Mouse (Mus musculus): Measurements from ENCODE around the gene Slfn14.
"Not testable (repeated sequence)": the region's sequence is repeated elsewhere in the genome, so short reads cannot be mapped to it uniquely, and the experiment has no call there.

Gene Slfn14

DNA sequence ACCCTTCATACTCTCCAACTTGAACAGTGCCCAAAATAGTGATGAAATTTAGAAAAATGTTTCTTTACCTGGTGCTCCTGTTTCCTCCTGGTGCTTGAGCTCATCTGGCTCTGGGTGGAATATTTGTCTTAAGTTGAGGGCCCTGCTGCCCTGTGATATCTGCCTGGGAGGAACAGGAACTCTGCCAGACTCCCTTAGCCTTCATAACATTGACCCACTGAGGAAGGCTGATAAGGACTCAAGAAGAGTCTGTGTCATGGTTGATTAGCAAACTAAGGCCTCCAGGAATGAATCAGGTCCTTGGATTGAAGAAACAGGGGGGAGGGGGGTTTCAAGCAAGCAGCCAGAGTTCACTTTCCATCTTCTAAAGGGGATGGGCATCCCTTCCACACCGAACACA is at the start of gene Slfn14:
Slfn14 (minus strand) TSS at position 161 of the 400 bp plus-strand sequence.
- DNase-seq (ENCODE audit: low read depth, low spot score), result no peak

- no peak for DNase-seq (ENCODE audit: low read depth, low spot score)
Measured at GRCm38 (mm10) chr11:83335826-83336225, 49.3 kb upstream of the Slfn14 start.

DNA sequence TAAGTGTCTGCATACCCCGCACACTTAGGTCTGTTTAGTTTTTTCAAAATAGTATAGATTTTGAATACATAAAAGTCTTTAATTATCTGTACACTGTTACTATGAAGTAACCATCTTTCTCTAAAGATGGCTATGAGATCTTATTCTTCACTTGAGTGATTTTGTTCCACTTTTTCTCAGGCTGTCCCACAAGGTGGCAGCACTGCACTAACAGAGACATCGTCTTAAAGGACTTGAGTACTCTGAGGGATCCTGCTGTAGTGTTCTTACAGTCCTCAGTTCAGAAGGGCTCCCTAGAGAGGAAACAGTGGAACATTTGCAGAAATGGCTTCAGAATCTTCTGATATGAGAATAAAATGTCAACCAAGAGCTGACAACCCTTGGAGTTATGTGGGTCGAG is 40.9 kb upstream of the Slfn14 start:
- peak; percentile 36 for DNase-seq (ENCODE audit: low read depth, low spot score)

DNA sequence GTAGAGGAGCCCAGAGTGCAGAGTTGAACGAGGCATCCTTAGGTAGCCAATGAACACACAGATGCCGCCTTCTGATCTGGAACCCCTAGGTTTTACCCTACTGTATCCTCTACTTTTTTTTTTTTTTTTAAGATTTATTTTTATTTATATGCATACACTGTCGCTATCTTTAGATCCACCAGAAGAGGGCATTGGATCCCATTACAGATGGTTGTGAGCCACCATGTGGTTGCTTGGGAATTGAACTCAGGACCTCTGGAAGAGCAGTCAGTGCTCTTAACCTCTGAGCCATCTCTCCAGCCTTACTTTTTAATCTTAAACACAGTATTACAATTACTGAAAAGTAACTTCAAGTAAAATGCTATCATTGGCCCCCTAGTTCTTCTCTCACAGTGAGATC is 40.2 kb upstream of the Slfn14 start:
- not testable (repeated sequence) for DNase-seq (ENCODE audit: low read depth, low spot score)

GRCm38 (mm10) chr11:83319048-83319447 is 32.5 kb upstream of the Slfn14 start:
- no peak for DNase-seq (ENCODE audit: low read depth, low spot score)

- DNase-seq (ENCODE audit: low read depth, low spot score), result no peak
Measured at GRCm38 (mm10) chr11:83312471-83312870, 25.9 kb upstream of the Slfn14 start.

DNA sequence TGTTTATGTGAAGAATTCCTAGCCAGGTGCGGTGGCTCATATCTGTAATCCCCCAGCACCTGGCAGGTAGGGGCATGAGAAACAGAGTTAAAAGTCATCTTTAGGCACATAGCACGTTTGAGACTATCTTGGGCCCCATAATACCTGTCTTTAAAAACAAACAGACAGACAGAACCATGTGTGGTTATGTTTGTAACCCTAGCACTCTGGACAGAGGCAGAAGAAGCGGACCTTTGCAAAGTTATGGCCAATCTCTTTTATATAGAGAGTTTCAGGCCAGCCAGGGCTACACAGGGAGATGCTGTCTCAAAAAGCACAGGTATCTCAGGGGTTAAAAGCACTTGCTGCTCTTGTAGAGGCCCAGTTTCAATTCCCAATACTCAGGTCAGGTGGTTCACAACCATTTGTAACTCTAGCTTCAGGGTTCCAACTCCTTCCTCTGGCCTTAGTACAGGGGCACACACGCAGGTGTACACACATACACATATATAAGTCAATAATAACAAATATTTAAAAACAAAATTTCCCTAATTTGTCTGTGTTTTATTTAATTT is 20.3 kb upstream of the Slfn14 start:
- no peak for DNase-seq (ENCODE audit: low read depth, low spot score)

- DNase-seq (ENCODE audit: low read depth, low spot score), result no peak
Measured at GRCm38 (mm10) chr11:83304485-83304884, 18.0 kb upstream of the Slfn14 start.

- DNase-seq (ENCODE audit: low read depth, low spot score), result no peak
Measured at GRCm38 (mm10) chr11:83303751-83304150, 17.2 kb upstream of the Slfn14 start.

DNA sequence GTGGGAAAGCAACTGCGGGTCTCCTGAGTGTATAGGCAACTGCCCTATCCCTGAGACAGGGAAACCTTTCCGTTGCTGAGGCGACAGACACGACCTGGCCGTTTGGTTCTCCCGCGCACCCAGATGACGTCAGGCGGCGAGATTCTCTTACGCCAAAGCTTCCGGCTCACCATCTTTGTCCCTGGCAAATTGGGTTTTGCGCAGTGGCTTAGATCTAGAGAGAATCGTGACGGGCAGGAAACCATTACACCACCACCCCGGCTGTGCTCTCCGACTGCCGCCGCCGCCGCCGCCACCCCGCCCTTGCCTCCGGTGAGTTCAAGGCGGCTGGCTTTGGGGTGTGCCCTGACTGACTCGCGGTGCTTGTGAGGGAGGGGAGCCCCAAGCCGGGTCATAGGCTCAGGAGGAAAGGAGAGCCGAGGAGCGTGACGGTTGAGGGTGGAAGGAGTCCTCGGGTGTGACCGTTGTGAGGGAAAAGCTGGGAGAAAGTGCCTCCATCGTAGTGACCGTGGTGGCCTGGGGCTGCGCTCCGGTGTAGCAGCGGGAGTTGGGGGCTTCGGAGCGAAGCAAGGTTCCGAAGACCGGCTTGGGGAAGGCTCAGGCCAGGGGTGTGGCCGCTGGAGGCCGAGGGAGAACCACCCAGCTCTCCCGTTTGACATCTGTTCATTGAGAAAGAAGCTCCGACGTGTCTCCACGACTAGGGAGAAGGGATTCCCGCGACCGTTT is 16.2 kb upstream of the Slfn14 start, which contains the start of gene Pex12:
Pex12 (minus strand) TSS at position 61 of the 726 bp plus-strand sequence.
- peak; percentile 92 for DNase-seq (ENCODE audit: low read depth, low spot score)

GRCm38 (mm10) chr11:83302124-83302523 is 15.6 kb upstream of the Slfn14 start:
- DNase-seq (ENCODE audit: low read depth, low spot score), result no peak

GRCm38 (mm10) chr11:83301431-83301831 is 14.9 kb upstream of the Slfn14 start:
- no peak for DNase-seq (ENCODE audit: low read depth, low spot score)

GRCm38 (mm10) chr11:83299724-83300123 is 13.2 kb upstream of the Slfn14 start:
- DNase-seq (ENCODE audit: low read depth, low spot score), result no peak

DNA sequence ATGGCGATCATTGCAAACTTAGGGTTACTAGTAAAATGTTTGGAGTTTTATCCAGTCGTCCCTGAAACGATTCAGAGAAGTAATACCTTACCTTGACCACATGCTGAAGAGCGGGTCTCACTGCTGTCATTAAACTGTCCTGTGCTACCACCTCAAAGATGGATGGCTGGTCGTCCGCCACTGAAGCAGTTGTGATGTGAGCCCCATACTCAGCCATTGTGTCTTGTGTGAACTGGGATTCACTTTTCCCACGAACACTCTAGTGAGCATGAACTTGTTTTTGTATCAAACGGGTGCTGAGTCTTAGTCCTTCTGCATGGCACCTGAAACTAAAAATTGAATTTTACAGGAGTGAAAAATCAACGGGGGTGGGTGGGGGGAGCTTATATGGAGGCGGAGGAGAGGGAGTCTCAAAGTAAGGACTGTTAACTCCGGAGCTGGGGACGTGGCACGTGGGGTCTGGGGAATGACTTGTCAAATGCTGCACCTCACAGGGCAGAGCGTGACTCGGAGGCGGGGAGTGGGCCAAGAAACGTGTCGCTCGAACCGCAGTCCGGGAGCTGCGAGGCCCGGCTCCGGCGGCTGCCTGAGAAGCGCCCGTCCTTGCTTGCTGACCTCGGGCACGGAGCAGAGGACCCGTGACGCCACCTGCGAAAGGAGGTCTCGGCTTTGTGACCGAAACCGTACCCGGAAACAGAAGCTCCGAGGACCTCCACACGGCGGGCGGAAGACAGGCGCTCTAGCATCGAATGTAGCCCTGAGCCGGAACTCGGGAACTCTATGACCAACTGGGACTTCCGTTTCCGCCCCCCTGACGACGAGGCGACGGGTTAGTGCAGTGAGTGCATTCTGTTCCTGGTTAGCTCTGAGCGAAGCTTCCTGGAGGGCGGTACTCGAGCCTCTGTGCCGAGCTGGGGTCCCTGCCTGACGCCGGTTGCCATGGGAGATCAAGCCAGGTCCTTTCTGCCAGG is 12.0 kb upstream of the Slfn14 start, which contains the start of gene Ap2b1:
Ap2b1 (plus strand) TSS at position 800 of the 971 bp plus-strand sequence.
- DNase-seq (ENCODE audit: low read depth, low spot score), result peak; percentile 88

GRCm38 (mm10) chr11:83297816-83298215 is 11.3 kb upstream of the Slfn14 start:
- no peak for DNase-seq (ENCODE audit: low read depth, low spot score)

DNA sequence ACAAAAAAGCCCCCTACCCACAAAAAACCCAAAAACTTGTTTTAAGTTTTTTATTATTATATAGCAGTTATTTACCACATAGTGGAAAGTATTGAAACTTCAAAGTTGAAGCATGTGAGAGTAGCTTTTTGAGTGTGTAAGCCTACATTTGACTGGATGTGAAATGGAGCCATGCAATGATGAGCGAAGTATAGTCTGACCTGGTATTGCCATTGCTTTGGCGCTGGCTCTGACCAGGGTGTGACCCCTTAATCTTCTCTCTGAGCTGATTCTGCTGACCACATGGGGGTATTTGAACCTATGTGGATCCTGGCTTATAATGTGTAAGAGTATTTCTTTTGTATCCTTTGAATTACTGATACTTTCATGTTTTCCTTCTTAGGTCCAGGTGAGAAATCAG is 7.6 kb upstream of the Slfn14 start:
- DNase-seq (ENCODE audit: low read depth, low spot score), result no peak

DNA sequence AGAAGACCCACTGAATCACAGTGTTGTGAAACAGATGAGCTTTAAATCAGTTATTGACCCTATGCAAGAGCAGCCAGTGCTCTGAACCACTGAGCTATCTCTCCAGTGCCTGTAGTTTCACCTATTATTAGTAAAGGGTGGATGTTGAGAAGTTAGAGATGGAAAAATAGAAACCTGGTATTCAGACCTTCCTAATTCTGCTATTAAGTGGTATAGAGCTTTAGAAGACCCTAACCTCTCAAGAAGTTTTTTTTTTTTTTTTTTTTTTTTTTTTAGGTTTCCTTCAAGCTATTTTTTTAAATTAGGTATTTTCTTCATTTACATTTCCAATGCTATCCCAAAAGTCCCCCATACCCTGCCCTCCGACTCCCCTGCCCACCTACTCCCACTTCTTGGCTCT is 6.7 kb upstream of the Slfn14 start:
- no peak for DNase-seq (ENCODE audit: low read depth, low spot score)

DNA sequence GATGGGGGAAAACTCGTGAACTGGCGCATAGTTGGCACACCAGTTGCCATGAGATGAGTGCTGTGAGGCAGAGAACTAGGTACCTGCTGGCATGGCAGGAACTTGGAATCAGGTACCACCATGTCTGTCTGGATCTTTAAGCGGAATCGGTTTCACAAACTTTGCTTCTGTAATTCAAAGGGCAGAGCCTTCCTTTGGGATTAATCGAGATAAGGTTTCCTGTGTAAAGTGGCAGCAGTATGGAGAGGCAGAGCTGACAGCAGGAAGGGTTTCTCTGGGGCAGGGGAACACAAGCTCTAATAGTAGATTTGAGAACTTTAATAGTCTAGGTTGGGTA is 5.7 kb upstream of the Slfn14 start:
- no peak for DNase-seq (ENCODE audit: low read depth, low spot score)

- DNase-seq (ENCODE audit: low read depth, low spot score), result peak; percentile 88
Measured at GRCm38 (mm10) chr11:83291375-83292250, 5.1 kb upstream of the Slfn14 start.

- DNase-seq (ENCODE audit: low read depth, low spot score), result no peak
Measured at GRCm38 (mm10) chr11:83289633-83290032, 3.1 kb upstream of the Slfn14 start.

DNA sequence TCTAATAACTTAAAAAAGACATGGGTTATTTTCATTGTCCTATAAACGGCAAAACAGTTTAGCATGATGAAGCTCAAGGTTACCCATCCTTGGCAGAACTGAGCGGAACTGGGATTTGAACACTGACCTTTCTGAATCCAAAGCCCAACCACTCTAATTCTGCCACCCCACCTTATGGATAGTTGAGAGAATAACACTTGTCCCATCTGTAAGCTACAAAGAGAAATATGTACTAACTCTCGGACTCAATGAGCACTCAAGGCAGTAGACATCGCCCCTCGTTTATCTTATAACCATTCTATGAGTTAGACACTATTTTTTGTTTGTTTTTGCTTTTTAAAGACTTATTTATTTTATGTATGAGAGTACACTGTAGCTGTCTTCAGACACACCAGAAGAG is 2.5 kb upstream of the Slfn14 start:
- no peak for DNase-seq (ENCODE audit: low read depth, low spot score)

All from embryo, embryonic 11.5 days (tissue).